ENCODE assay signal across 12 mouse cellular contexts in genomic region chr6:90288265-90288664, GRCm38 (mm10). TPM values are rescaled to one million over a fixed set of nuclear protein-coding genes. Genes with fewer than 3 reads are reported as not detected.
A peak's percentile ranks its signal among the peaks of the same experiment; 100 is the strongest.
DNase-seq lines count a peak whose midpoint lies in the region; ATAC-seq and TF ChIP-seq lines count a peak whose summit lies in the region.
"Had no signal": no experiment of that assay in that cellular context is flagged by ENCODE, and none has a peak within 500 bp of the region (broad histone marks: within the 10 kb centered on the region; RNA-seq: fewer than 3 reads in every experiment).

No protein-coding gene starts in this region.

- no peaks in the 10 kb centered on the region for H3K9me3 ChIP-seq in heart, postnatal 0 days (replicated peaks; ENCODE audit: control insufficient read depth, low read length)
- no peaks in the 10 kb centered on the region for H3K9me3 ChIP-seq in heart, embryonic 11.5 days (replicated peaks; ENCODE audit: control insufficient read depth, low read length)
- H3K9me3 ChIP-seq in lung, postnatal 0 days (ENCODE audit: low read length): no peaks in the 10 kb centered on the region

- no peak for ATAC-seq in heart, postnatal 0 days (ENCODE audit: insufficient read depth, low read depth)
- ATAC-seq in heart, embryonic 11.5 days (replicated peaks; ENCODE audit: insufficient number of reproducible peaks, low FRiP score, low TSS enrichment): no peak
- ATAC-seq in lung, postnatal 0 days: no peak
- ATAC-seq in megakaryocyte, adult 5-6 weeks (ENCODE audit: poor library complexity, severe bottlenecking): peak; percentile 51

- TF ChIP-seq CTCF in heart, postnatal 0 days (IDR thresholded peaks at IDR 0.05; ENCODE audit: low read depth): peak; percentile 28; the same call in 1 of the 2 replicates
- TF ChIP-seq CTCF in lung, postnatal 0 days (IDR thresholded peaks at IDR 0.05): peak; percentile 52

- H3K4me1 ChIP-seq in heart, postnatal 0 days (ENCODE audit: control insufficient read depth, insufficient read depth): no peaks in the 10 kb centered on the region
- H3K4me1 ChIP-seq in heart, embryonic 11.5 days (ENCODE audit: control insufficient read depth, insufficient read depth, low read length): no peaks in the 10 kb centered on the region
- H3K4me1 ChIP-seq in lung, postnatal 0 days (ENCODE audit: insufficient read depth, low read depth, low read length): no peaks in the 10 kb centered on the region

- no peak overlapping the region for H3K9ac ChIP-seq in heart, postnatal 0 days (replicated peaks; ENCODE audit: low read depth, low read length)
- H3K9ac ChIP-seq in heart, embryonic 11.5 days (ENCODE audit: low read depth, low read length): no peak overlapping the region
- H3K9ac ChIP-seq in lung, postnatal 0 days (replicated peaks; ENCODE audit: low read depth): no peak overlapping the region

- no peak for DNase-seq in heart, postnatal 0 days (ENCODE audit: low spot score)
- DNase-seq in lung, postnatal 0 days (ENCODE audit: low spot score): no peak
- no peak for DNase-seq in lung, adult 18-20 months
- peak; percentile 28 for DNase-seq in adrenal gland, postnatal 10 days
- no peak for DNase-seq in c-Kit-positive CD71-positive TER-119-positive erythroid progenitor cells, embryonic 14.5 days (ENCODE audit: low spot score)
- no peak for DNase-seq in ovary, postnatal 36 days (ENCODE audit: low spot score)
- DNase-seq: thymus, postnatal 36 days had no signal

- H3K27ac ChIP-seq in heart, postnatal 0 days (ENCODE audit: low read depth): no peak overlapping the region
- no peak overlapping the region for H3K27ac ChIP-seq in heart, embryonic 11.5 days (ENCODE audit: low read depth, low read length)
- no peak overlapping the region for H3K27ac ChIP-seq in lung, postnatal 0 days (ENCODE audit: low read length)

- no peak overlapping the region for H3K4me3 ChIP-seq in heart, postnatal 0 days (ENCODE audit: low read depth, low read length)
- H3K4me3 ChIP-seq in heart, embryonic 11.5 days (ENCODE audit: low read depth, low read length): no peak overlapping the region
- no peak overlapping the region for H3K4me3 ChIP-seq in lung, postnatal 0 days (ENCODE audit: low read depth, low read length)

- H3K4me2 ChIP-seq in heart, postnatal 0 days (ENCODE audit: low read depth, low read length): no peak overlapping the region
- H3K4me2 ChIP-seq in heart, embryonic 11.5 days: no peak overlapping the region
- no peak overlapping the region for H3K4me2 ChIP-seq in lung, postnatal 0 days (replicated peaks; ENCODE audit: low read depth, low read length)

- H3K36me3 ChIP-seq in heart, postnatal 0 days (replicated peaks; ENCODE audit: control insufficient read depth, insufficient read depth, low read length): no peaks in the 10 kb centered on the region
- H3K36me3 ChIP-seq in heart, embryonic 11.5 days (ENCODE audit: control insufficient read depth, insufficient read depth, low read length): no peaks in the 10 kb centered on the region
- H3K36me3 ChIP-seq in lung, postnatal 0 days (ENCODE audit: insufficient read depth, low read length): no peaks in the 10 kb centered on the region

- 55% methylated on average over 12 of the region's 12 CpGs for WGBS in heart, postnatal 0 days
- WGBS in heart, embryonic 11.5 days (ENCODE audit: insufficient replicate concordance): 55% methylated on average over 12 of the region's 12 CpGs
- WGBS in lung, postnatal 0 days: 53% methylated on average over 12 of the region's 12 CpGs

- H3K27me3 ChIP-seq in heart, postnatal 0 days (ENCODE audit: control insufficient read depth, insufficient read depth, low read length): no peaks in the 10 kb centered on the region
- no peaks in the 10 kb centered on the region for H3K27me3 ChIP-seq in heart, embryonic 11.5 days (ENCODE audit: control insufficient read depth, insufficient read depth, low read length)
- H3K27me3 ChIP-seq in lung, postnatal 0 days (replicated peaks; ENCODE audit: insufficient read depth, low read length): no peaks in the 10 kb centered on the region

- TF ChIP-seq EP300 in heart, postnatal 0 days (IDR thresholded peaks at IDR 0.05; ENCODE audit: low read depth): no peak
- TF ChIP-seq EP300 in lung, postnatal 0 days (IDR thresholded peaks at IDR 0.05): no peak

RNA-seq across cellular contexts. Expression of gene BC048671, which starts 12.8 kb away (rescaled TPM):
- not detected in 2 replicates for total RNA-seq in heart, postnatal 0 days (2014; rRNA removed; ENCODE audit: low replicate concordance)
- not detected in 2 replicates for polyA plus RNA-seq in heart, postnatal 0 days (2015; fragmentation: Nextera tagmentation; extraction: Ambion mirVana)
- not detected in 2 replicates for polyA plus RNA-seq in heart, embryonic 11.5 days (2014; fragmentation: Nextera tagmentation; extraction: Ambion mirVana)
- not detected in 2 replicates for polyA plus RNA-seq in lung, postnatal 0 days (2015; fragmentation: Nextera tagmentation; extraction: Ambion mirVana)
- not detected for total RNA-seq in adrenal gland, postnatal 10 days (2021)
- not detected in 2 replicates for total RNA-seq in megakaryocyte, adult 5-6 weeks (2015)
- not detected in 2 replicates for total RNA-seq in megakaryocyte, adult 5-6 weeks (2017)
- total RNA-seq: hematopoietic stem cell, adult 5-6 weeks; neutrophil, adult 5-6 weeks had no signal
- polyA plus RNA-seq: lung, embryonic 16.5 days had no signal

RNA-seq across cellular contexts. Expression of gene Chst13, which starts 36.7 kb away (rescaled TPM):
- not detected in 2 replicates for total RNA-seq in heart, postnatal 0 days (2014; rRNA removed; ENCODE audit: low replicate concordance)
- not detected in 2 replicates for polyA plus RNA-seq in heart, postnatal 0 days (2015; fragmentation: Nextera tagmentation; extraction: Ambion mirVana)
- 0.25 and 0.30 TPM in 2 replicates for polyA plus RNA-seq in heart, embryonic 11.5 days (2014; fragmentation: Nextera tagmentation; extraction: Ambion mirVana)
- polyA plus RNA-seq in lung, postnatal 0 days (2015; fragmentation: Nextera tagmentation; extraction: Ambion mirVana): 0.08 and 0.10 TPM in 2 replicates
- 1 to 10 TPM in 1 of 2 experiments, under 1 TPM in 1; 0.88 to 1.7 TPM for total RNA-seq in adrenal gland, postnatal 10 days (2021)
- 9.0 and 12.4 TPM in 2 replicates for total RNA-seq in megakaryocyte, adult 5-6 weeks (2015)
- 4.4 and 6.3 TPM in 2 replicates for total RNA-seq in megakaryocyte, adult 5-6 weeks (2017)
- total RNA-seq: hematopoietic stem cell, adult 5-6 weeks had no signal

RNA-seq across cellular contexts. Expression of gene Vmn1r54, which starts 42.2 kb away (rescaled TPM):
- not detected in 2 replicates for total RNA-seq in heart, postnatal 0 days (2014; rRNA removed; ENCODE audit: low replicate concordance)
- polyA plus RNA-seq in heart, postnatal 0 days (2015; fragmentation: Nextera tagmentation; extraction: Ambion mirVana): not detected in 2 replicates
- polyA plus RNA-seq in heart, embryonic 11.5 days (2014; fragmentation: Nextera tagmentation; extraction: Ambion mirVana): not detected in 2 replicates
- not detected in 2 replicates for polyA plus RNA-seq in lung, postnatal 0 days (2015; fragmentation: Nextera tagmentation; extraction: Ambion mirVana)
- not detected for total RNA-seq in adrenal gland, postnatal 10 days (2021)
- total RNA-seq in megakaryocyte, adult 5-6 weeks (2015): not detected in 2 replicates
- total RNA-seq in megakaryocyte, adult 5-6 weeks (2017): not detected in 2 replicates
- total RNA-seq: hematopoietic stem cell, adult 5-6 weeks; neutrophil, adult 5-6 weeks had no signal
- polyA plus RNA-seq: lung, embryonic 16.5 days had no signal

RNA-seq across cellular contexts. Expression of gene Uroc1, which starts 44.8 kb away (rescaled TPM):
- not detected in 2 replicates for total RNA-seq in heart, postnatal 0 days (2014; rRNA removed; ENCODE audit: low replicate concordance)
- polyA plus RNA-seq in heart, postnatal 0 days (2015; fragmentation: Nextera tagmentation; extraction: Ambion mirVana): not detected in 2 replicates
- polyA plus RNA-seq in heart, embryonic 11.5 days (2014; fragmentation: Nextera tagmentation; extraction: Ambion mirVana): not detected in 2 replicates
- not detected in 2 replicates for polyA plus RNA-seq in lung, postnatal 0 days (2015; fragmentation: Nextera tagmentation; extraction: Ambion mirVana)
- 10 to 100 TPM; 14.8 to 37.5 TPM for total RNA-seq in adrenal gland, postnatal 10 days (2021)
- total RNA-seq in megakaryocyte, adult 5-6 weeks (2015): not detected in 2 replicates
- not detected in 2 replicates for total RNA-seq in megakaryocyte, adult 5-6 weeks (2017)
- total RNA-seq: hematopoietic stem cell, adult 5-6 weeks; neutrophil, adult 5-6 weeks had no signal
